Mouse (Mus musculus): ENCODE results near the gene Uchl3. TPM values are rescaled to one million over a fixed set of nuclear protein-coding genes. Genes with fewer than 3 reads are reported as not detected.

Uchl3 gene
- 10 to 100 TPM; 50.4 to 61.1 TPM for total RNA-seq (2023)

DNA sequence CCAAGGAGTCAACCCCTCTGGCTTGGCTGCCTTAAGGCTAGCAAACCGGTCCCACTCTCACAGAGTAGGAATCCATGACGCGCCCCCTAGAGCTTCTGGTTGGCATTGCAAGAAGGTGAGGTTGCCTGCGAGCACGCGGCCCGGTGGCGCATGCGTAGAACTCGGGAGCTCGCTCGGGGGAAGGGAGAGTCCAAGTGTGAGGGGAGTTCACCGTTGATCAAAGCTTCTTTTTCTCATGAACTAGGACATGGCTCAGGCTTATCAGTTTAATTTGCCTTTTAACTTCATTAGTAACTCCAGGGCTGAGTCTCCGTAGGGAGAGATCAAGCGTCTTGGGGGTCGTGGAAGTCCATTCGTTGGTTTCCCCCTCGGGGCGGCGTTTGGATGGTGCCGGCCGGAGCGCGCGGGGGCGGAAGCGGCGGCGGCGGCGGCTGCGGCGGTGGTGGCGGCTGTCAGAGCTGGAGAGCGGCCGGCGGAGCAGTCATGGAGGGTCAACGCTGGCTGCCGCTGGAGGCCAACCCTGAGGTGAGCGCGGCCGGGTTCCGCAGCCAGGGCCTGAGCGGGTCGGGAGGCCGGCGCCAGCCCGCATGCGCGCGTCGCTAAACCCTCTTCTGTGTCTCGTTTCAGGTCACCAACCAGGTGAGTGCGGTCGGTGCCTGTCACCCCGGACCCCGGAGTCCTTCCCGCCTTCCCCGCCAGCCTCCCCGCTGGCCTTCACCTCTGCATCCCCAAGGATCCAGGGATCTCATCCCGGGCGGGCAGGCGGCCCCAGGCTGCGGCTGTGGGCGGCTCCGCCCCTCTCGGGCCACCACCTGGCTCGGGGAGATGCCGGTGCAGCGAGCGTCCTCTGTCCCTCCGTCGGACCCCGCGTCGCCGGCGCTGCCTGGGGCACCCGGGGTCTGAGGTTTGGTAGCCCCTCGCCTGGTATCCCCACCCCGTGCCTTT is at the start of gene Uchl3:
Gene Uchl3 (plus strand): TSS at position 387 of the 945 bp plus-strand sequence.

DNA sequence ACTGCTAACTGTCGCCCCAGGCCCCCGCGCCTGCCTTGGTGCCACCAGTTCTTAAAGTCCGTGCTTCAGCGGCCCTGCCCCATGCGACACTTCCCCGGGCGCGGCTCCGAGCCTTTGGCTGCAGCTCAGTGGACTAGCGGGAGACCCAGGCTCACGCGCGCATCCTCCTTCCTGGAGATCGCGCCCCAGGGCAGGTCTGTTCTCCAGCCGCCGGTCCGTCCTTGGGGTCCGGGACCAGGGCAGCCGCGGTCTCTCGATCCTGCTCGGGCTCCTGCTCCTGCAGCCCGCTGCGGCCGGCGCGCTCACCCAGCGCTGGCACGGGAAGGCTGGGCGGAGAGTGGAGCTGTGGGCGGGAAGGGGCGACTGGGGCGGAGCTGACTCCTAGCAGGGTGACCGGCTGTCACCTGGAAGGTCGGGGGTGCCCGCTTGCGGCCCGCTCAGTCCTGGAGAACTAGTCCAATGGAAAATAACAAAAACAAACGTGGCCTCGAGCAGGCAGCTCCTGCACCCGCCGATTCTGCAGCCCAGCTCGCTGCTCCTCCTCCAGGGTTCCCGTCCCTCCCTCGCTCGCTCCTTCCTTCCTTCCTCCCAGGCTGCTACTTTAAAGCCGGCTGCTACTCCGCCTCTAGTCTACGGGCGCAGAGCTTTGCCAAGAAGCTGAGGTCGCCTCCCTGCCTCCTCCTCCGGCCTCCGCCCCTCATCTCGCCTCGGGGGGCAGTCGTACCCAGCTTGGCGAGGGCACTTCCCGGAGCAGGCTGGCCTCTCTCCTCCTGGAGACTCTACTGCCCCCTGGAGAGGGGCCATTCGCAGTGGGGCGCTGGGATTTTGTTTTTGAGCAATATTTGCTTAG is 45.0 kb upstream of the Uchl3 start, which contains the start of gene Tbc1d4:
Gene Tbc1d4 (minus strand): TSS at position 673 of the 850 bp plus-strand sequence.

DNA sequence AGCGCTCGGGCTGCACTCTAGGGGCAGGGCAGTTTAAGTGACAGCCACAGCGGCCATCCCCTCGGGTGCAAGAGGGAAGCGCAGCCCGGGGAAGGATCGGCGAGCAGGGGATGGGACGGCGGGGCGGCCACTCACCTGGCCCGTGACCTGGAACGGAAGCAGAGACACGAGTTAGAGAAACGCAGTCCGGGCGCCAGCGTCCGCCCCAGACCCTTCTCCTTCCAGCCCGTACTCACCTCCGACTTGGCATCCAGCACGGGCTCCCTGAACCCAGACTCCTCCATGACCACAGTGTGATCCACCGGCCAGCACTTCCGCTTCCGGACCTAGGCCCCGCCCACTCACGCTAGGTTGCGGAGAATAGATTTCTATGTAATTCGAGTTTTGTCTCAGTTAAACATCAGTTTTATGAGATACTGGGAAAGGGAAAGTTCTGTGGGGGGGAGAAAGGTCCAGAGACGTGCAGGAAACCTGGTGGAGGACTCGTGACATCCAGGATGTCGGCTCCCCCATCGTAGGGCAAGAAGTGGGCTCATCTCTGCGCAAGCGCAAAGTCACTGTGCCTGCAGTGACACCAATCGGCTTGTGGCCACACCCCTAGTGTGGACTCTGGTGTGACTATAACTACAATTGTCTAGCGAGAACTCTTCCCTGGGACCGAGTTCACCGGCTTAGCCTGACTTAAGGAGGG is 13.5 kb upstream of the Uchl3 start, which contains the start of gene Commd6:
Gene Commd6 (minus strand): TSS at position 534 of the 691 bp plus-strand sequence.

DNA sequence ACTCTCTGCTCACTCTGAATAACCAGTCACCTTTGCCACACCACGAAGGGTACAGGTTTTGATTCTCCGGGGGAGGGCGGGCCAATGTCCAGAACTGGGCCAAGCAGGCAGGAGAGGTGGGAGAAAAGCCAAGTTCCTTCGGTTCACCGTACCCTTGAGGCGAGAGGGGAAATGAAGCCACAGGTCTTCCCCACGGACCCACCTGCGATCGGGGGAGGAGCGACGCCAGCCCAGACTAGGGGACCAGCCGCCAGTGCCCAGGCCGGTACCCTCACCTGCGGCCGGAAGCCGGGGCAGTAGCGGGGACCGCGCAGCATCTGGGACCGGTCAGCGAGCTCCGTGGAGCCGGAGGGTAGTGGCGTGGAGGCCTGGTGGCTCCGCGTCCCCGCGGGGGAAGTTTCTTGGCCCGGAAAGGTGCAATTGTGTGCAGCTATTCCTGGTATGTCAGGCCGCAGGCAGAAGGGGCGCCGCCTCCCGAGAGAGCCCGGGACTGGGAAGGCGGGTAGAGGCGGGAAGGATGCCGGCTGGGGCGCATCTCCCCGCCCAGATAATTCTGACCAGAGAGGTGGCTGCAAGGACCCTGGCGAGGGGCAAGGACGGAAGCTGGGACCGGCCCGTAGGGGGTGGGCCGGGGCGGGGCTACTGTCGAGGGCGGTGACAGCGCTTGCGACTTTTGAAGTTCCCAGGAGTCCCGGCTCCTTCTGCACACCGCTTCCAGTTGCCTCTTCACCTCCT is 75.6 kb downstream of the Uchl3 start, which contains the start of the genes Gm9922 and Lmo7:
Gene Gm9922 (minus strand): TSS at position 578 of the 735 bp plus-strand sequence.
Gene Lmo7 (plus strand): TSS at position 721 of the 735 bp plus-strand sequence.

Other genes with a start within 250 kb of the Uchl3 start
- under 1 TPM in 1 of 2 experiments, not detected in 1; 0.38 TPM for gene Tbc1d4, start 44.8 kb upstream of the Uchl3 start, total RNA-seq (2023)
- gene Commd6, start 13.3 kb upstream of the Uchl3 start, total RNA-seq (2023): 10 to 100 TPM; 52.7 to 53.5 TPM
- gene Gm9922, start 75.8 kb downstream of the Uchl3 start, total RNA-seq (2023): not detected
- gene Lmo7, start 76.0 kb downstream of the Uchl3 start, total RNA-seq (2023): 1 to 10 TPM in 1 of 2 experiments, under 1 TPM in 1; 0.56 to 4.6 TPM

Data from B cell, adult 67 days (primary cell).